Mouse (Mus musculus) neural tube, embryonic 13.5 days (tissue): Measurements from ENCODE around the gene Phf7. TPM values are rescaled to one million over a fixed set of nuclear protein-coding genes. Genes with fewer than 3 reads are reported as not detected.

Source experiments
- ATAC-seq: fragments of 200-750 bp; cut with Nextera tagmentation; 2 replicates; pipeline ENCODE4 v1.8.0; 2017; ENCODE audit warnings: low read depth, mild to moderate bottlenecking, moderate TSS enrichment, moderate library complexity
- H3K27ac ChIP-seq: fragments of 300-500 bp; sonication (generic); replicated peaks from 2 replicates; pipeline ENCODE4 v1.5.1; 2015; ENCODE audit warnings: moderate library complexity, mild to moderate bottlenecking, inconsistent platforms
- H3K27me3 ChIP-seq: fragments of 300-500 bp; sonication (generic); 2 replicates; pipeline ENCODE4 v1.6.1; 2015; ENCODE audit warnings: mild to moderate bottlenecking, inconsistent platforms
- H3K36me3 ChIP-seq: fragments of 300-500 bp; sonication (generic); 2 replicates; pipeline ENCODE4 v1.6.1; 2015; ENCODE audit warnings: mild to moderate bottlenecking, inconsistent platforms
- H3K4me1 ChIP-seq: fragments of 300-500 bp; sonication (generic); replicated peaks from 2 replicates; pipeline ENCODE4 v1.6.1; 2015; ENCODE audit warnings: inconsistent platforms
- H3K4me2 ChIP-seq: fragments of 300-500 bp; sonication (generic); 2 replicates; pipeline ENCODE4 v1.6.1; 2015; ENCODE audit warnings: inconsistent platforms, mild to moderate bottlenecking, moderate library complexity
- H3K4me3 ChIP-seq: fragments of 300-500 bp; sonication (generic); 2 replicates; pipeline ENCODE4 v1.5.1; 2015; ENCODE audit warnings: mild to moderate bottlenecking, inconsistent platforms
- H3K9ac ChIP-seq: fragments of 300-500 bp; sonication (generic); 2 replicates; pipeline ENCODE4 v1.6.1; 2015; ENCODE audit warnings: moderate library complexity, mild to moderate bottlenecking, inconsistent platforms
- H3K9me3 ChIP-seq: fragments of 300-500 bp; sonication (generic); 2 replicates; pipeline ENCODE4 v1.6.1; 2016; ENCODE audit warnings: inconsistent platforms
- WGBS: fragments of 180-500 bp; shearing (Covaris S2); methylation state at CpG from one replicate; pipeline ENCODE4 v1.1.7; 2015; 5-methylcytosine and 5-hydroxymethylcytosine counted together
- polyA plus RNA-seq: library from polyadenylated mRNA; unstranded; fragments of >200 nt; fragmentation: Nextera tagmentation; extraction: Ambion mirVana; gene quantifications from 2 replicates; pipeline ENCODE4 v1.2.1, GENCODE M21; 2015

Phf7 gene
- polyA plus RNA-seq, 1 experiment from 2014 or later = 12.2 TPM

GRCm38 (mm10) chr14:31193791-31194190, 57.3 kb downstream of the Phf7 start:
- H3K4me3 ChIP-seq = no peak overlapping the region

GRCm38 (mm10) chr14:31191936-31192335, 59.2 kb downstream of the Phf7 start:
- Histone ChIP-seq H3K4me2 (no peak overlapping the region), H3K4me1 (0 out of 2 replicates have a peak, but pooled peaks cover 6% of the 10 kb centered on the region), H3K36me3 (peaks cover 93% of the 10 kb centered on the region), H3K9ac (no peak overlapping the region), H3K4me3 (no peak overlapping the region), H3K27me3 (no peaks in the 10 kb centered on the region), H3K27ac (no peak overlapping the region), H3K9me3 (no peaks in the 10 kb centered on the region)
- WGBS = 86% methylated on average over 2 of the region's 2 CpGs
- no peak for ATAC-seq

More at GRCm38 (mm10) chr14:31193791-31194190, 57.3 kb downstream of the Phf7 start:
- WGBS = 86% methylated on average over 7 of the region's 7 CpGs
- Histone ChIP-seq H3K4me2 (no peak overlapping the region), H3K27me3 (no peaks in the 10 kb centered on the region), H3K4me1 (peaks cover 11% of the 10 kb centered on the region), H3K36me3 (peaks cover 88% of the 10 kb centered on the region), H3K27ac (no peak overlapping the region), H3K9me3 (no peaks in the 10 kb centered on the region), H3K9ac (no peak overlapping the region)
- ATAC-seq = no peak

- Histone ChIP-seq H3K9ac (no peak overlapping the region), H3K27me3 (no peaks in the 10 kb centered on the region), H3K4me1 (no peaks in the 10 kb centered on the region), H3K4me2 (no peak overlapping the region), H3K9me3 (no peaks in the 10 kb centered on the region), H3K36me3 (peaks cover 100% of the 10 kb centered on the region), H3K4me3 (no peak overlapping the region), H3K27ac (0 out of 2 replicates have a peak overlapping the region, but pooled peaks have one; percentile 33)
- no peak for ATAC-seq
- WGBS = 88% methylated on average over 3 of the region's 3 CpGs
Observed at GRCm38 (mm10) chr14:31189348-31189747, 61.8 kb downstream of the Phf7 start.

- 59% methylated on average over 6 of the region's 6 CpGs for WGBS
Observed at GRCm38 (mm10) chr14:31188771-31189181, 62.3 kb downstream of the Phf7 start.

More at GRCm38 (mm10) chr14:31188771-31189181, 62.3 kb downstream of the Phf7 start:
- H3K4me3 ChIP-seq = no peak overlapping the region
- no peak overlapping the region for H3K9ac ChIP-seq
- H3K27ac ChIP-seq = peak overlapping the region; percentile 33; the same call in 1 of the 2 replicates
- peaks cover 100% of the 10 kb centered on the region for H3K36me3 ChIP-seq
- no peak overlapping the region for H3K4me2 ChIP-seq
- H3K4me1 ChIP-seq = no peaks in the 10 kb centered on the region
- no peaks in the 10 kb centered on the region for H3K9me3 ChIP-seq
- ATAC-seq = 0 out of 2 replicates have a peak, but pooled peaks have one; percentile 58
- no peaks in the 10 kb centered on the region for H3K27me3 ChIP-seq

Other genes starting within 250 kb of the Phf7 start
- 62.8 and 65.0 TPM in 2 replicates for gene Glt8d1, start 249.9 kb downstream of the Phf7 start, polyA plus RNA-seq
- gene Spcs1, start 249.6 kb downstream of the Phf7 start, polyA plus RNA-seq = 360 and 392 TPM in 2 replicates
- gene Pbrm1, start 232.2 kb downstream of the Phf7 start, polyA plus RNA-seq = 142 and 149 TPM in 2 replicates
- 58.2 and 64.0 TPM in 2 replicates for gene Gnl3, start 232.2 kb downstream of the Phf7 start, polyA plus RNA-seq
- 66.5 and 89.9 TPM in 2 replicates for gene Smim4, start 122.4 kb downstream of the Phf7 start, polyA plus RNA-seq
- 276 and 293 TPM in 2 replicates for gene Nt5dc2, start 120.3 kb downstream of the Phf7 start, polyA plus RNA-seq
- 18.0 and 26.0 TPM in 2 replicates for gene Stab1, start 82.7 kb downstream of the Phf7 start, polyA plus RNA-seq
- gene Tnnc1, start 43.0 kb downstream of the Phf7 start, polyA plus RNA-seq = 21.3 and 65.5 TPM in 2 replicates
- gene Nisch, start 34.4 kb downstream of the Phf7 start, polyA plus RNA-seq = 329 and 336 TPM in 2 replicates
- gene Sema3g, start 33.5 kb downstream of the Phf7 start, polyA plus RNA-seq = 1.1 and 1.4 TPM in 2 replicates
- gene Bap1, start 133 bp upstream of the Phf7 start, polyA plus RNA-seq = 95.9 and 97.2 TPM in 2 replicates
- 3.4 and 4.3 TPM in 2 replicates for gene Dnah1, start 72.6 kb upstream of the Phf7 start, polyA plus RNA-seq
- gene Capn7, start 85.3 kb upstream of the Phf7 start, polyA plus RNA-seq = 74.1 and 77.6 TPM in 2 replicates
- 134 and 139 TPM in 2 replicates for gene Sh3bp5, start 184.8 kb upstream of the Phf7 start, polyA plus RNA-seq
- gene Eaf1, start 243.1 kb upstream of the Phf7 start, polyA plus RNA-seq = 11.0 and 12.5 TPM in 2 replicates
- 49.1 and 56.3 TPM in 2 replicates for gene Mettl6, start 243.7 kb upstream of the Phf7 start, polyA plus RNA-seq